Mouse (Mus musculus) bone marrow macrophage, adult 2 months (primary cell): ENCODE data around the gene Myod1.
A peak's percentile ranks its signal among the peaks of the same experiment; 100 is the strongest.

Experiments
- CTCF ChIP-seq: IDR thresholded peaks from 2 replicates; pipeline ENCODE4 v1.5.1; 2012; ENCODE audit warnings: low read depth, mild to moderate bottlenecking, low read length, moderate library complexity
- POLR2A ChIP-seq: IDR thresholded peaks from 2 replicates; pipeline ENCODE4 v1.6.1; 2012; ENCODE audit warnings: mild to moderate bottlenecking, low read depth, low read length, borderline replicate concordance

- TF ChIP-seq CTCF = peak; percentile 72
- no peak for TF ChIP-seq POLR2A
These were observed 46.6 kb downstream of the Myod1 start for GRCm38 (mm10) chr7:46422764-46423412.
